Mouse (Mus musculus) liver, adult (tissue): Measurements from ENCODE around the gene Kdf1.

Experiments used
- GATA4 ChIP-seq: IDR thresholded peaks from 2 replicates; pipeline ENCODE4 v1.6.1; 2014; ENCODE audit warnings: mild to moderate bottlenecking, low read length; ENCODE audit not compliant: insufficient replicate concordance

Gene Kdf1

DNA sequence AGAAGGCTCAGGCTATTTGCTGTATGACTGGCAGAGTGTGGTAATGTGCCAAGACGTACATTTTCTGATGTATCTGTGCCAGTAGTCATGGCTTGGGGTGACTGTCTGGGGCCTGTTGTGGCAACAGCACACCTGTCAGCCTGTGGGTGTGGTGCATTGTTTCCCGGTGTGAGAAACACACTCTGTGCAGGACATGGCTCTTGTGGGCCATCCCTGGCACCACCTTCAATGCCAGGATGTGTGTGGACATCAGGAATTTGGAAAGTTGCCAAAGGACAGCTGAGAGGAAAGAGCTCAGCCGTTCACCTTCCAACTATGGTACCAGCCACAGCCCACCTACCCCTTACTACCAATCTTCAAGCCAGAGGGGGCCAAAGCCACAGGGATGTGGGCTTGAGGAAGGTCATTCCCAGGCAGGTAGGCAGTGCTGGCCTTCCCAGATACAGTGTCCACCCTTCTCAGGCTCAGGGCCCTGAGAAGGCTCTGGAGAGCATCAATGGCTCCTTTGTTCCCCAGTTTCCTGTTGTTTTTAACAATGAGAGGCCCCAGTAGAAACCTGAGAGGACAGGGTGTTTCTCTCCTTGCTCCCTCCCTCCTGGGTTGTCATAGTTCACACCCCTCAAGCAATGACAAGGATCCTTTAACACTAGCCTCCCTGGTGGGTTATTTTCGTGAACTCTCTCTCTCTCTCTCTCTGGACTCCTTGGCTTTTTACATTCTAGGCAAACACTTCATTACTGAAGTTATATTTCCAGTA lies 29.1 kb upstream of the Kdf1 start:
- no peak for TF ChIP-seq GATA4

DNA sequence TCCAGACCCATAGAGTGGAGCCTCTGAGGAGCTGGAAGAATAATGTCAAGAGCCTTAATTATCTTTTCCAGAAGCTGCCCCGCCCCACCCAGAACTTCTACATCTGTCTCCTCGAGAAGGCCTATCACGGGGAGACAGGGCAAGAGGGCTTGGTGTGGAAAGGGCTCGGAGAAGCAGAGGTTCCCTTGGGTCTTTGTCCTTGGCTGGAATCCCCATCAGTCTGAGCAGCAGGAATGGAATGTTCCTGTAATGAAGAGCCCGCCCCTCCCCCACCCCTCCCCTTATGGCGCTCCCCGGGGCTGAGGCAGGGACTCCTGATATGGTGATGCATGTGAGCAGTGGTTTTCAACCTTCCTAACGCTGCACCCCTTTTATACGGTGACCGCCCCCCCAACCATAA lies 27.0 kb upstream of the Kdf1 start:
- TF ChIP-seq GATA4 = no peak

DNA sequence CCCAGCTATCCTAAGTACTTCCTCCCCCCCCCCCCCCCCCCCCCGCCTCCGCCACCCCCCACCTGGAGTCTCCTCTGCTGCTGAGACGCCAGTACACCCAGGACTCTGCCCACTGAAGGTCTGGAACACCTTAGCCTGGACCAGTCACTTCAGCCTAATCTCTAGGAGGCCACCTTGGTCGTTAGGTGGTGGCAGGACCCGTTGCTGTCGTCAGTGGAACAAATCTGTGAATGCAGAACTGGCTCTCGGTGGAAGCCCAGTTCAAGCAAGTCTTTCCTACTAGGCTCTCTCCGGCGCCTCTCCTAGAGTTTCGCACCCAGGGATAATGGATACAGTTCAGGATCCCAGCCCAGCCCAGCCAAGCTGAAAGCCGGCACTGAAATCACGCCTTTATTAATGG lies 24.9 kb upstream of the Kdf1 start:
- no peak for TF ChIP-seq GATA4

DNA sequence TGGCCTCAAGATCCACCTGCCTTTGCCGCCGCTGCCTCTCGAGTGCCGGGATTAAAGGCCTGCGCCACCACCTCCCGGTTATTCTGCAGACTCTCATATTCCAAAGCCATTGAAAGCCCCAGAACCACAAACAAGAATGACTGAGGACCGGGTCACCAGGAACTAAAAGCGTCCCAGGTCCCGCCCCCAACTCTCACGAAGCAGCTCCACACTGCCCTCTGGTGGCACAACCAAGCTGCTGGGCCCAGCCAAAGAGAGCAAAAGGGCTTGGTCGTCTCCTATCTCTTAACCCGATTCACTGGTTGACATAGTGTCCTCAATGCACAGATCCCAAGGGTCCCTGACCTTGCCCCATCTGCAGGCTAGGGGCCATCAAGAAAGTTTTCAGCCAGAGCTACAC lies 24.3 kb upstream of the Kdf1 start:
- no peak for TF ChIP-seq GATA4

DNA sequence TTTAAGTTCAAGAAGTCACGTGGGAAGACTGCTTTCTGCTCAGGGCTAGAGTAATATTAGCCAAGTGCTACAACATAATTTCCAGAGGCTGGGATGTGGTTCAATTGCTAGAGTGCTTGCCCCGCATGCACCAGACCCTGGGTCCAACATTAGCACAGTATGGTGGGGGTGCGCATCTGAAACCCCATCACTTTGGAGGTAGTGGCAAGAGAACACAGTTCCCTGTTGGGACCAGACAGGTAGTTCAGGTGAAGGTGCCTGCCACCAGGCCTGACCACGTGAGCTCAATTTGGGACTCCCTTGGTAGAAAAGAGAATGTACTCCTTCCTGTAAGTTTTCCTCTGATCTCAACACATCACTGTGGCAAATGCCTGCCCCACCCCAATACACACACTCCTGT lies 23.9 kb upstream of the Kdf1 start:
- TF ChIP-seq GATA4 = no peak

DNA sequence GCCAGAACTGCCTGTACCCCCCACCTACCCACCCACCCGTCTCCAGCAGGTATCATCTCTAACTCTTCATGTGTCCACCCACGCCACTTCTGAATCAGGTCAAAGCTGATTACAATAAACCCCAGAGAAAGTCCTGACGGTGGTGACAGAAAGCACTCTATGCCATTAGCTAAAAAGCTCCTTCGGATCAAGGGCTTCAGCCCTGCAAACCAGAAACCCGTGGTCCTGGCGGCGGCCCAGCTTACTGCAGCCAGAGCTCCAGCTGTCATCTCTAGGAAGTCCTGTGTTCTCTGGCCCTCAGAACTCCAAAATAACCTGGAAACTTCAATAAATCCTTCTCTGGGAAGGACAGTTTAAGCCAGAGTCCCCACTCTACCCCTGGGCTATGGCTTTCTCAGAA lies 23.1 kb upstream of the Kdf1 start:
- TF ChIP-seq GATA4 = no peak

DNA sequence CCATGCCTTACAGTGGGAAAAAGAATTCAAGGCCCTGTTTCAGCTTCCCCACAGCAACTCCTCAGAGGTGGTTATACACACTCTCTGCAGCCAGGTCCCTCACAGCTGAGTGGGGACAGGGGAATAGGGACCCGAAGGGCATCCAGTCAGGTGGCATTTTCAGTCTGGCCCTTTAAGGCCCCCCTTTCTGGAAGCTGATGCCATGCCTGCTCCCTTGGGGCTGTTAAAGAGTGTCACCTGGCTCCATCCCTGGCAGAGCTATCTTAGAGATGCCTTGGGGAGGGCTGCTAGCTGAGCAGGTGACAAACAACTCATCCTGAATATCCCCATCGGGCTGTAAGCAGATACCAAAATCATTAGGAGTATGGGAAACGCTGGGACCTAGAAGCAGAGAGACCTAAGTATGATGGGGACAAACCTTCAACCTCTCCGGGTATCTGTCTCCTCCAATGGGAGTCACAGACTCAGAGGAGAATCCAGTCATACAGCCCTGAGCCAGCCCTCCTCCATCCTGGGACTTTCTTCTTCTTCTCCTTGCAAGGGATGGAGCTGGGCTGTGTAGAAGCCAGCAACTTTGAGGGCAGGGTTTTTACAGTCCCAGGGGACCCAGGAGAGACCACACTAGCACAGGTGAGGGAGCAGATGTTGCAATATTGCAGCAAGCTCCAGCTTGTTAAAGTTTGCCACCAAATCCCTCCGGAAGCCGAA lies 21.9 kb upstream of the Kdf1 start:
- TF ChIP-seq GATA4 = no peak

DNA sequence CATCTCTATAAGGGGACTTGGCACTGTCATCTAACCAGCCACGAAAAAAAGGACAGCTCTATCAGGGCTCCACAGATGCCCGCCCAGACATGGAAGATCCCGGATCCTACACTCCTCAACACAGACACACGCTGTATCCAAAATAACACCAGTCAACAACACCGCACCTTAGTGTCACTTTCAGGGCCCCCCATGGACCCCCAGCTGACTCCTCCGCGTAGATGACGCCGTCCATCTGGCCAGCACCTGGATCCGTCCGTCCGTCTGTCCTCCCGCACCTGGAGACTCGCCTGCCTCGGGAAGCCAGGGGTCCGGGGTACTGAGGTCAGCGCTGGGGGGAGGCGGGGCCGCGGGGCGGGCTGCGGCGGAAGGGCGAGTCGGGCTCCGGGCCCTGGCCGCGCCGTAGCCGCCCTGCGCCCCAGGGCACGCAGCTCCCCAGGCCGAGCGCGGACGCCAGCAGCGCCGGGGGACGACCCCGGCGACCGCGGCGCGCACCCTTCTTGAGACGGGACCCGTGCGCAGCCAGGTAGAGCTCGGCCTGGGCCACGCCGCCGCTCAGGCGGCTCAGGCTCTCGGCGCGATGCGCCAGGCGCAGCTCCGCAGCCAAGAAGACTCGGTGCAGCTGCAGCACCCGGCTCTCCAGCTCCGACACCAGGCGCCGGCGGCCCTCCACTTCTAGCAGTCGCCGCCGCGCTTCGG lies 21.2 kb upstream of the Kdf1 start:
- TF ChIP-seq GATA4 = no peak

DNA sequence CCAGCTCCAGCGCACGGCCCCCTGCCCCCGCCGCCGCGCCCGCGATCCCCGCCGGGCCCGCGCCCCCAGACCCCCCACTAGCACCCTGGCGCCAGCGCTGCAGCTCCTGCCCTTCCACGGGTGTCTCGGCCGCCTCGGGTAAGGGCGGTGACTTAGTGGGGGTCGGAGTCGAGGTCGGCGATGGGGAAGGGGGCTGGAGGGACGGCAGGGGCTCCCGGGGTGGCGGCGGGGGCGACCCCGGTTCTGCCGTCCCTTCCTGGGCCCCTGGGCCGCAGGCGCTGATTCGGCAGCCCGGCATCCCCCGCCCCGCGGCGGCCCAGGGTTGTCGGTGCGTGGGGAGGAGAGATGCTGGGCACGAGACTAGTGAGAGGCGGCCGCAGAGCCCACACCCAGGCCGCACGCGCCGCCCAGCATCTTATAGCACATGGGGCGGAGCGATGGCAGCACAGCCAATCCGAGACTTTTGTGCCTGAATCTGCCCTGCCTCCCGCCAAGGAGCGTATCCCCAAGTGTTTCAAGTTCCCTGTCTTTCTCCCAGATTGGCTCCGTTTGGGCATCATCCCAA lies 20.5 kb upstream of the Kdf1 start, which contains the start of gene Trnp1:
Gene Trnp1 (minus strand): TSS at position 391 of the 565 bp plus-strand sequence.
- no peak for TF ChIP-seq GATA4

DNA sequence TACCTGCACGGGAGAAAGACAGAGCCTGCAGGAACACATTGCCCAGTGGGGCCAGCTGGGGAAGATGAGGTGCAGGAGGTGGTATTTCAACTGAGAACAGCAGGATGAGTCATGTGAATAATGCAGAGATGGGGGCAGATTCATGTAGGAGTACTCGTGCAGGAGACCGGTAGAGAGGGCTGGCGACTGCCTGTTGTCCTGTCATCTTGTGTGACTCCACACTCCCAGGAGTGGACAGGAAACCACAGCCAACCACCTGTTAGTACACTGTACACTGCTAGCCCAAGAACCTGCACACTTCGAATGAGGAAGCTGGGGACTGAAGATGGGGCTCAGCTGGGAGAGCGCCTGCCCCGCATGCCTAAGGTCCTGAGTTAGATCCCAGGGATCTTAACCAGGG lies 17.2 kb upstream of the Kdf1 start:
- TF ChIP-seq GATA4 = no peak

DNA sequence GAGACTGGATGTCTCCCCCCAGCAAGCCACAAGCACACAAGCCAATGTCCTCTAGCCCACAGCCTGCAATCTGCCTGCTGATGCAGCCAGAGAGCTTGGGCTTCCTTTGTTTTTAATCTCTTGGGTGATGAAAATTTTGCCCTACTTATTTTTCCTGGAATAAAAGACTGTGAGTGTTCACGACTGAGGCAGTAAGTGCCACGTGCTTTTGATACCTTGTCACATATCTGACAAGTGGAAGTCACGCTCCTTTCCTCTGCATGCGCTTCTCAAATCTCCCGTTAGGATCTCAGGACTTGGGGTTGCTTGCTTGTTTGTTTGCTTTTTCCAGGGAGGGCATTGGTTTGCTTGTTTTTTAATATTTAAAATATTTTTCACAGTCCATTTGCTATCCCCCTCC lies 14.5 kb upstream of the Kdf1 start:
- TF ChIP-seq GATA4 = no peak

DNA sequence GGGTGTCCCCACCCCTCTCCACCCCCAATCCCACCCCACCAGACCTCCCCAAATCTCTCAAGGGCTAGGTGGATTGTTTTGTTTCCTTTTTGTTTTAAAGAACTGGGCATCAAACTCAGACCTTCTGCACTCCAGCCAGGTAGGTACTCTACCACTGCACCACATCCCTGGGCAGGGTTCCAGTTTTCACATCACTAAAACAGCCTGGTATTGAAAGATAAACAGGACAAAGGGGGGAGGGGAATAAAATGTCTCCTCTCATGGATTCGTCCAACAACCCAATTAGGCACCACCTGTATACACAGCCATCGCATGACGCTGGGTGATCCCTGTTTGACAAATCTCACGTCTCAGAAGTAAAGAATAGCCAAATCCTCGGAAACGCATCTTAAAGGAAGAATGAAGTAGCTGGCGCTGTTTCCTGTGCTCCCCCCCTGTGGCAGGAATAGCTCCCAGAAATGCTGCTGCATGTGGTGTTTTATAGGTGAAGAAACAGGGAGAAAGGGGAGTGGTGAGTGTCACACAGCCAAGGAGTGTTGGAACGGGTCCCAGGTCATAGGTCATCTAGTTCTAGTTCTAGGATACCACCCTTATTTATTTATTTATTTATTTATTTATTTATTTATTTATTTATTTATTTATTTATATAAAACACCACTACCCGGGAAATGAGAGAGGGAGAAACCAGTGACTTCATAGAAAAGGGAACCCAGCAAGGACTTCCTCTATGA lies 13.8 kb upstream of the Kdf1 start:
- no peak for TF ChIP-seq GATA4

DNA sequence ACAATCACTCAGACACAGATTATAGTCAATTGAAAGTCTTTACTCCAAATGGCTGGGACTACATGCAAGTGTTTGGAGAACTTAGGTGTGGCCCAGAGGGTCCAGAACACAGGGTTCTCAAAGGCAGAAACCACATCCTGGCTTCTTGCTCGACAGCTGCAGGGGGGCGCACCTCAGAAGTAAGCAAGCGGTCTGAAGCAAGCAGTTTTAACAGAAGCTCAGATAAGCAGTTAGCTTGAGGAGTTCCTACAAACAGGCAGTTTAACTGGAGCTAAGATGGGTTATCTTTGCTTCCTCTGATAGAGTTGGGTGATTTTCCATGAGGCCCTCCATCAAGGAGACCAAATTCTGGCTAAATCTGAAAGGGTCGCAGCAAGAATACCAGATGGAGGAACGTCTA lies 12.2 kb upstream of the Kdf1 start:
- no peak for TF ChIP-seq GATA4

DNA sequence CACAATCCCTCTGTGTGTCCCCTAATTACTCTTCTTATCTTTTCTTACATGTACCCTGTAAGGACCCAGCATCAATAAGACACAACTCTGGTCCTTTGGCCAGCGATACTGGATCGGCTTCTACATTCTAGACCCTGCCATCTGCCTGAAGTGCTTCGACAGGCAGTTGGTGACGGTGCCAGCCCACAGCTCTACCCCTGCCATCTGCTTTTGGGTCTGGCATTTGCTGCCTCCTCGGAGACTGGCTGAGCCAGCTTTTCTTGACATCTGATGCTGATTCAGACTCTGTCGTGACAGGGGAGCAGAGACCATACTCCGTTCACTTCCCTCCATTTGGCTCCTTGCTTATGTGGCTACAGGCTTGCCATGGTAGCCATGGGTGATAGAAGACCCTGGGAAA lies 9.8 kb upstream of the Kdf1 start:
- no peak for TF ChIP-seq GATA4

DNA sequence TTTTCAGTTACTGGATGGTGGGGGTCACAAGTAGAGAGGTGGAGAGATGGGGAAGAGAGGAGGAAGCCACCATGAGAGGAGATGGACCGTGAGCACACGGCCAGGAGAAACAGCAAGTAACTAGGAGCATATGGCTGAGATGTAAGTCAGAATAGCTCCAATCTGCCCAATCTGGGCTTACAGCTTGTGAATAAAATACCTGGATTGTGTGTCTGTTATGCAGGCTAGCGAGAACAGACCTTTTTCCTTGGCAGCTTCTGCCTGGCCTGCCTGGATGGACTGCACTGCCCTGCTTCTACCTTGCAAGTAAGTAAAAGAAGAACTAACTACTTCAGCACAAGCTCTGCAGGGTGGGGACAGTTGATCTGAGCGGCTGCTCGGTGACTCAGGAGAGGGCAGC lies 7.7 kb upstream of the Kdf1 start:
- TF ChIP-seq GATA4 = no peak

DNA sequence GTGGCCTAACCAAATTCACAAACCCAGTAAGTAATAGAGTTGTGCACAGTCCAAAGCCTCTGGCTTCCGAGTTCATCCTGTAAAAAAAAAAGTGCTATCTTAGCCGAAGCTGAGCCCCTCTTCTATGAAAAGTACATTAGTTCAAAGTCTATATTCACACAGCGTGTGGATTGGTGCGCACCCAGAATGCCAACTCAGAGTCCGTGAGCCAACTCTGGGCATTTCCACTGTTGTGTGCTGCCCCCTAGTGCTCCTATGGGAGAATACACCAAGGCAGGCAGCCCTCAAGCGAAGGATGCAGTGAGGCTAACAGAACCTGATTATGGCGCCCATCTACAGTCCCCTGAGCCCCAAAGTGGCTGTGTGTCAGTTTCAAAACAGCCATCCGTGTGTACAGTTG lies 5.8 kb upstream of the Kdf1 start:
- TF ChIP-seq GATA4 = no peak

DNA sequence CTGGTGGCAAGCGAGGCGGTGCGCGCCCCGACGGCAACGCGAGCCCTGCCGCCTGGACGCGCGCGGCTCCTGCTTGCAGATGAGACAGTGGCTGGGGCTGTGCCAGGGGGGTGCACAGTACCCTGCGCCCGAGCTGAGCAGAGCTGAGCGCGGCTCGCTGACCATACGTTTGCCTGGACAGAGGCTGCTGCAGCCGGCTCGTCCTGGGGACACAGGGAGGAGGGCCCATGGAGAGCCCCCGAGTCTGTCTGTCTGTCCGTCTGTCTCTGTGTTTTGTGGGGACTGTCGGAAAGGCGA lies 554 bp downstream of the Kdf1 start:
- no peak for TF ChIP-seq GATA4
